Mouse (Mus musculus) layer of hippocampus, adult 9-10 months (tissue): ENCODE measurements around the gene Aunip.
"Not testable (repeated sequence)": the region's sequence is repeated elsewhere in the genome, so short reads cannot be mapped to it uniquely, and the experiment has no call there.

Experiments used
- DNase-seq: peaks from one replicate; pipeline ENCODE4 v3.0.0; 2022; ENCODE audit warnings: low spot score

Gene Aunip

GRCm38 (mm10) chr4:134485151-134485900 lies 25.5 kb upstream of the Aunip start:
- no peak for DNase-seq

GRCm38 (mm10) chr4:134488211-134488610 lies 22.6 kb upstream of the Aunip start:
- DNase-seq: no peak

GRCm38 (mm10) chr4:134489986-134490665 lies 20.7 kb upstream of the Aunip start:
- DNase-seq: no peak

GRCm38 (mm10) chr4:134491716-134492115 lies 19.1 kb upstream of the Aunip start:
- no peak for DNase-seq

GRCm38 (mm10) chr4:134494161-134494560 lies 16.6 kb upstream of the Aunip start:
- not testable (repeated sequence) for DNase-seq

GRCm38 (mm10) chr4:134494780-134495545 lies 15.8 kb upstream of the Aunip start:
- DNase-seq: no peak

- no peak for DNase-seq
Observed at GRCm38 (mm10) chr4:134495546-134495923, 15.3 kb upstream of the Aunip start.

- no peak for DNase-seq
Observed at GRCm38 (mm10) chr4:134496595-134497210, 14.1 kb upstream of the Aunip start, which contains the start of gene Paqr7. Paqr7 (plus strand) TSS chr4:134496697.

GRCm38 (mm10) chr4:134497223-134497622 lies 13.6 kb upstream of the Aunip start:
- DNase-seq: no peak

- DNase-seq: no peak
Observed at GRCm38 (mm10) chr4:134497986-134498731, 12.6 kb upstream of the Aunip start.

- not testable (repeated sequence) for DNase-seq
Observed at GRCm38 (mm10) chr4:134498983-134499382, 11.8 kb upstream of the Aunip start.

GRCm38 (mm10) chr4:134501095-134501494 lies 9.7 kb upstream of the Aunip start:
- DNase-seq: no peak

GRCm38 (mm10) chr4:134503686-134504357 lies 7.0 kb upstream of the Aunip start:
- DNase-seq: no peak

- DNase-seq: no peak
Observed at GRCm38 (mm10) chr4:134505303-134505789, 5.5 kb upstream of the Aunip start.

- DNase-seq: no peak
Observed at GRCm38 (mm10) chr4:134505966-134506594, 4.7 kb upstream of the Aunip start.

- no peak for DNase-seq
Observed at GRCm38 (mm10) chr4:134506713-134507112, 4.1 kb upstream of the Aunip start.

- no peak for DNase-seq
Observed at GRCm38 (mm10) chr4:134510396-134510795, 403 bp upstream of the Aunip start.

- no peak for DNase-seq
Observed at GRCm38 (mm10) chr4:134511730-134512129, 931 bp downstream of the Aunip start.

GRCm38 (mm10) chr4:134512798-134513197 lies 2.0 kb downstream of the Aunip start:
- no peak for DNase-seq

- DNase-seq: no peak
Observed at GRCm38 (mm10) chr4:134514309-134514930, 3.6 kb downstream of the Aunip start.
